Mouse (Mus musculus) lung, postnatal 0 days (tissue): ENCODE measurements at regions not wholly inside any gene's neighbourhood (a gene's known extent, or its start where the extent isn't known, plus 50 kb on each side); places are given as distances from the start of the nearest gene placed in this dataset.

Source experiments
- CTCF ChIP-seq: IDR thresholded peaks from 2 replicates; pipeline ENCODE4 v1.5.1; 2016; ENCODE audit warnings: antibody characterized with exemption, mild to moderate bottlenecking
- EP300 ChIP-seq: IDR thresholded peaks from 2 replicates; pipeline ENCODE4 v1.6.1; 2016; ENCODE audit warnings: antibody characterized with exemption, mild to moderate bottlenecking, control low read depth

- no peak for TF ChIP-seq EP300
- TF ChIP-seq CTCF: no peak
Measured at GRCm38 (mm10) chr4:55757148-55757927, 225.1 kb upstream of the Klf4 start.
